Mouse (Mus musculus) regulatory T cell (primary cell): ENCODE data around the gene Il10rb.

Experiments used
- in situ Hi-C: fragments of 300-600 bp; cut with MboI, MseI; formaldehyde crosslinking; loops from one replicate; pipeline ENCODE4 v1.15.1; 2025; ENCODE audit warnings: high pct_unique_total_duplicates

Gene Il10rb

GRCm38 (mm10) chr16:91447512-91447900 is 41.5 kb downstream of the Il10rb start:
- in situ Hi-C loops = no loop called here

DNA sequence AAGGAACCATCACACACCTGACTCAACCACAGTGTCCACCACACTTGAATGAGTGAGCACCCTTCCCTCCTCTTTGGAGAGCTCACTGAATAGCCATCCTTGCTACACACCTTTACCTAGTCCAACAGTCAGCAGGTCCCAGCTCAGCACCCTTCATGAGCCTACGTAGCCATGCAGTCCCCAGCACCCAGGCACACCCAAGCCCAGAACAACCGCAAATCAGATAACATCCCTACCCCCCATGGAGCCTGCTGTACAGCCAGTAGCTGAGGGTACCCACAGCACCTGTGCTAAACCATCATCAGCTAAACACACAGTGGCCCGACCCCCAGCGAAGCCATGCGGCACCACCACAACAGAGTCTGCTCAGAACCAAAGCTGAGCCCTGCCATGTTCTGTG is 42.1 kb downstream of the Il10rb start:
- in situ Hi-C loops = no loop called here

GRCm38 (mm10) chr16:91448895-91449294 is 42.9 kb downstream of the Il10rb start:
- in situ Hi-C loops = no loop called here

DNA sequence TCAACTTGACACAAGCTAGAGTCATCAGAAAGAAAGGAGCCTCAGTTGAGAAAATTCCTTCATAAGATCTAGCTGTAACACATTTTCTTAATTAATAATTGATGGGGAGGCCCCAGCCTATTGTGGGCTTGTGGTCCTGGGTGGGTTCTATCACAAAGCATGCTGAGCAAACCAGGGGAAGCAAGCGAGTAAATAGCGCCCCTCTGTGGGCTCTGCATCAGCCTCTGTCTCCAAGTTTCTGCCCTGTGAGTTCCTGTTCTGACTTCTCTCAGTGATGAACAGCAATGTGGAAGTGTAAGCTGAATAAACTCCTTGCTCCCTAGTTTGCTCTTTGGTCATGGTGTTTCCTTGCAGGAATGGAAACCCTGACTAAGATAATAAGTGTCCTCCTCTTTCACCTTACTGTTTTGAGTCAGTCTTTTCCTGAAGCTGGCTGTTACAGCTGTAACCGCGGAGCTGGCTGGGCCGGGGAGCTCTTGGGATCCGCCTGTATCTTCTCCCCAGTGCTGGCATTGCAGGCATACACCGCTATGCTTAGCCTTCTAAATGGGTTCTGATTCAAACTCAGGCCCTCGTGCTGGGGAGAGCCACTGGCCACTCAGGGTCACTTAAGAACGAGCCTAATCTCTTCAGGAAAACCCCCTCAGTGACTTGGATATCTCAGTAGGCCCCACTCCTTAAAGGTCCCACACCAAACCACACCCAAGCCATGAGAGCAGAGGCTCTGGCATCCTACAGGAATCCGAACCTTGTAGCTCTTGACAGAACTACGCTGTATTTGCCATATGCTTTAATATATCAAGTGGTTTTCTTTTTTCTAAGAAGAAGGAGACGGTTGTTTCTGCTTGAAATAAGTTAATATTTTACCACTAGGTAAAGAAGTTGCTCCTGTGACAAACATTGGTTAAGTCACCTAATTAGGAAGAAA is 44.4 kb downstream of the Il10rb start:
- in situ Hi-C loops = no loop called here

GRCm38 (mm10) chr16:91451949-91452348 is 46.0 kb downstream of the Il10rb start:
- in situ Hi-C loops = no loop called here

- in situ Hi-C loops = no loop called here
Observed at GRCm38 (mm10) chr16:91452363-91452896, 46.5 kb downstream of the Il10rb start.

- in situ Hi-C loops = no loop called here
Observed at GRCm38 (mm10) chr16:91455868-91456267, 49.9 kb downstream of the Il10rb start.

DNA sequence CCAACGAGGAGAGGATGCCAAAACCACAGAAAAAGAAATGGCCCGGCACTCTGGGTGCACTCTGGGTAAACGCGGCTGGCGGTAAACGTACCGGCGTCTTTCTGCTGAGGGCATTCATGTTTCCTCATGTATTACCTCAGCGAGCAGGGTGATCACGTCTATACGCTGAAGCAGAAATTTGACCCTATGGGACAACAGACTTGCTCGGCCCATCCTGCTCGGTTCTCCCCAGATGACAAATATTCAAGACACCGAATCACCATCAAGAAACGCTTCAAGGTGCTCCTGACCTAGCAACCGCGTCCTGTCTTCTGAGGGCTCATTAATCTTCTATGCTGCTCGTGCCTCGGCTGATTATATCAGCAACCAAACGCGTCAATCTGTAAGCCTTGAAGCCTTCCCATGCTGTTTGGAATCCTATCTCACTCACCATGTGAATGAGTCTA is 52.4 kb downstream of the Il10rb start:
- in situ Hi-C loops = no loop called here

GRCm38 (mm10) chr16:91458976-91459375 is 53.0 kb downstream of the Il10rb start:
- in situ Hi-C loops = no loop called here

DNA sequence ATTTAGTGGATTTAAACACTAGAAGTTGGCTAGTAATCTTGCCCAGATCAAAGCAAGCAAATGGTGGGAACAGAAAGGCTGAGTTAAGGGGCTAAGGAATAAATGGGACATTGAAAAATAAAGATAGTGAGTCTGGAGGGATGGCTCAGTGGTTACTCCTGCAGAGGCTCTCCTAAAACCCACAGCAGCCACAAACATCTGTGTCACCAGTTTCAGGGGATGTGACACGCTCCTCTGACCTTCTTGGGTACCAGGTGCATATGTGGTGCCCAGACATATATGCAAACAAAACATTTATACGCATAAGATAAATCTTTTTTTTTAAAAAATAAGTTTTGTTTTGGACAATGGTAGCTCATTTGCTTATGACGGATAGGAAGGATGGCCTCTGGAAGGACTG is 53.4 kb downstream of the Il10rb start:
- in situ Hi-C loops = no loop called here

- in situ Hi-C loops = no loop called here
Observed at GRCm38 (mm10) chr16:91459841-91460370, 53.9 kb downstream of the Il10rb start.

- in situ Hi-C loops = no loop called here
Observed at GRCm38 (mm10) chr16:91461066-91461638, 55.2 kb downstream of the Il10rb start.

DNA sequence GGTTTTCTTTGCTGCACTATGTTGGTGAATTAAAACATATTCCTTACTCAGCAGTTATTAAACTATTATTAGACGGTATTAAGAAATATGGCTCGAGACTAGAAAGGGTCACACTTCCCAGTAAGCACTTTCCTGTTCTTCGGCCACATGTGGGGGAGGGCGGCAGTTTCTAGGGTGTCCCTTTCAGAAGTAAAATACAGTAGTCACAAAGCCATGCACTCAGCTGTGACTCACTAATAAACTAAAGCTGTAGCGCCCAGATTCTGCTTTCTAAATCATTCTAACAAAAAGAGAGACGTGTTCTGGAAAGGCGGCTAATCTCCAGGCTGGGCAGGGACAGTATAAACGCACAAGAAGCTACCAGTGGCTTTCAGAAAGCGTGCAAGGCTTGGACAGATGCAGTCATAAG is 55.8 kb downstream of the Il10rb start:
- in situ Hi-C loops = no loop called here

DNA sequence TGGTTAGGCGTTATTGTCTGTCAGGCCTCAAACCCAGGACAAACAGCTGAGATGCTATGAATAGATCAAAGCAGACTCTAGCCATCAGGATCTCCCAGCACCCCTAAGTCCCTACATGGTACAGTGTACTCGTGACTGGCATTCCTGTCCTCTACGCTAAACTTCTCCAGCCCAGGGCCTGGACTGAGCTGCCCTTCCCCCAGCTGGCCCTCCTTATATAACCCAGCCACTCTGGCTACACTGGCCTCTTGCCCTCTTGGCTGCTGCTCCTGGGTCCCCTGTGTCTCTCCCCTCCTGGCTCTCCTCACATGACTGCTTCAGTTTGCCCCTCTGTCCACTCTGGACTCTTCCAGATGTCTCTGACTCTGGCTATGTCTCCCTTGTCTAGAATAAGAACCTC is 56.7 kb downstream of the Il10rb start:
- in situ Hi-C loops = no loop called here

DNA sequence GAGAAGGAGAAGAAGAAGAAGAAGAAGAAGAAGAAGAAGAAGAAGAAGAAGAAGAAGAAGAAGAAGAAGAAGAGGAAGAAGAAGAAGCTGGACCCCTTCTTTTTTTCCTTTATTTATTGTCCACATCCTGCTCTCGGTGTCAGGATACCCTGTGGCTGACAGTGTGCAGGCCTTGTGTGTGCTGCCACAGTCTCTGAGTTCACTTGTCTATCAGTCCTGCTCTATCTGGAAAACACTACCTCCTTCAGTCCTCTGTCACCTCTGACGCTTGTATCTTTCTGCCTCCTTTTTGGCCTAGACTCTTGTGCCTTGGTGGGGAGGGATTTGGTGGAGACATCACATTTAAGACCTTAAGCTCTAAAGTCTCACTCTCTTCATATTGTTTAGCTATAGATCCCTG is 57.4 kb downstream of the Il10rb start:
- in situ Hi-C loops = no loop called here

DNA sequence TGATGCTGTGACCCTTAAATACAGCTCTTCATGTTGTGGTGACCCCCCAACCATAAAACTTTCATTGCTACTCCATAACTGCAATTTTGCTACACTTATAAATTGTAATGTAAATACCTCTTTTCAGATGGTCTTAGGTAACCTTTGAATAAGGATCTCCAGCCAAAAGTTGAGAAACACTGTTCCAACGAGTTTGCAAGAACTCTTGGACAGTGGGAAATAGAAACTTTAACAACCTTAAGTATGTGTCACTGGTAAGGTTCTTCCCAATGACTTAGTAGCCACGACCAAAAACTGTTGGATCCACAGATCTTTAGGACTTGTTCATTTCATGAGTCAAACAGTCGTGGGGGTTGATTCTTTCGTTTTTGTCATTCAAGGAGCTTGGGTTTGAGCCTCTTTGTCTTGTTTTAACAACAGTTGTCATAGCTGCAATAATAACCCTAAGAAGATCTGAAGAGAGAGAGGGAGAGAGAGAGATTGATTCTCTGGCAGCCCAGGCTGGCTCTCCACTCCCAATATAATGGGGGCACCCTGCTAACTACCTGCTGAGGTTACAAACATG is 58.0 kb downstream of the Il10rb start:
- in situ Hi-C loops = no loop called here

DNA sequence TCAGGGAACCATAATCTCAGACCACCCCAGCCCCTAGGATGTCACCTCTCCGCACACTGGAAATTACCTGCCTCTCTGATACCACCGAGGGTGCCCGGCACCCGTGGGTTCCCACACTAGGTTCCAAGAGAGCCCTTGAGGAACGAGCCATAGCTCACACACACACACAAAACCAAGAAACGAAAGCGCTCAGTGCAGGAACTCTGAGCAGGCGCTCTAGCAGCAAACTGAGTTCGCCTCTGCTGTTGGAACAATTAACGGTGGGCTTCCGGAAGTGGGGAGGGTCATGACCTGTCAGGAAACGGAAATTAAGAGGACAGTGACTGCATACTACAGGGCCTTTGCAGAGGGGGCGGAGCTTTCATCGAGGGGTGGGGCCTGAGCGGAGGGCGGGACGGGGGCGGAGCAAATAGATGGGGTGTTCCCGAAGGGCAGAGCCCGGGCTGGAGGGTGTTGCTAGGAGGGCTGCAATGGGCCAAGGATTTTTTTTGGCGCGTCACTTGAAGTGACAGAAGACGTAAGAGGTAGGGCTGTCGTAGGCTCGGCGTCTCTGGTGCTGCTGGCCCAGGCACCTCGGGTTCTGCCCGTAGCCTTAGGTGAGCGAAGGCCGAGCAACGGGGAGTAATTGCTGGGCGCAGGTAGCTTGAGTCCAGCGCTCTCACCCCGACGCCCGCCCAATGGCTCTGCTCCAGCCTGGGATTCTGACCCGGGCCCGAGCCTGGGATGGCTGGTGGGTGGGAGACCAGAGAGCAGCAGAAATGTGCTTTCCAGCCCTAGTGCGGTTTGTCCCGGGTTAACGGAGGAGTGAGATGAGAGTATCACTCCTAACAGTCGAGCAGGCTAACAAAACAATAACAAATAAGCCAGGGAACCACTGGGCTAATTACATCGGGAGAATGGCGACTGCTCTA is 58.9 kb downstream of the Il10rb start:
- in situ Hi-C loops = no loop called here

DNA sequence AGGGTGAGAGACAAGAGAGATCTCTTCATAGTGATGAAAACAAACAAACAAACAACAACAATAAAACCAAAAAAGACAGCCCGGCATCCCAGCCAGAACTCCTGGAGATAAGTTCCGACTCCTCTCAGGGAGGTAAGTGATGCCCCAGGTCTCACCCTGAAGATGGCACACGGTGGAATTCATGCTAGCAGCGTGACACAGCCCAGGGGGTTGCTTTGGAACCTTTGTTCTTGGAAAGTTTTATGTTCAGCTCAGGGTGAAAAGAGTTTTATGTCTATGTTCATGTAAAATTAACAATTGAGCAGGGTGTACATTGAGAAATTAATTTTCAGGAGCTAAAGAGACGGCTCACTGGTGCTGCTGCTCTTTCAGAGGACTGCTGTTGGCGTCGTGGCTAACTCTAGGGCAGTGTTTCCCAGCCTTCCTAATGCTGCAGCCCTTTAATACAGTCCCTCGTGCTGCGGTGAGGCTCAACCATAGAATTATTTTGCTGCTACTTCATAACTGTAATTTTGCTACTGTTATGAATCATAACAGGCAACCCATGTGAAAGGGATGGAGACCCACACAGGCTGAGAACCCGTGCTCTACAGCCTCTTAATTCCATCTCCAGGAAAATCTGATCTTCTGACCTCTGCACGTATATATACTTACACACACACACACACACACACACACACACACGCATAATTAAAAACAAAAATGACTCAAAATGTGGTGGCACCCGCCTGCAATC is 59.7 kb downstream of the Il10rb start:
- in situ Hi-C loops = no loop called here

DNA sequence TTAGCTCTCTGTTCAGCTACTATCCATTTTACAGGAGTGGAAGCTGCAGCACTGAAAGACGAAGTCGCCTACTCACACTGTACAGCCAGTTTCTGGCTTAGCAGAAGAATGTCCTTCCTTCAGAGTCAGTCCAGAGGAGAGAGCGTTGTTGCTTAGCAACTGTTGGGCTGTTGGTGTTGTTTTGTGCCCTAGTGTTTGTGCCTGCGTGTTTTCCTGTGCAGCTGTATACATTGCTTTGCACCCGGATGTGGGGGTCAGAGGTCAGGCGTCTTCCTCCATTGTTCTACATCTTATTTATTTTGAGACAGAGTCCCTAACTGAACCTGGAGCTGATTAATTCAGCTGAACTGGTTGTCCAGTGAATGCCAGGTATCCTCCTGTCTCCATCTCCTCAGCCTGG is 60.6 kb downstream of the Il10rb start:
- in situ Hi-C loops = no loop called here

GRCm38 (mm10) chr16:91470470-91470869 is 64.5 kb downstream of the Il10rb start:
- in situ Hi-C loops = no loop called here

GRCm38 (mm10) chr16:91471481-91471880 is 65.5 kb downstream of the Il10rb start:
- in situ Hi-C loops = no loop called here
